Mouse (Mus musculus) spleen, adult 2 months (tissue): ENCODE results near the gene Noxo1.

ENCODE experiments used
- CTCF ChIP-seq: fragments of 200-500 bp; IDR thresholded peaks from 2 replicates; pipeline ENCODE4 v1.5.1; 2011; ENCODE audit warnings: mild to moderate bottlenecking, inconsistent platforms; ENCODE audit not compliant: insufficient read depth, insufficient read length, insufficient replicate concordance; ENCODE audit errors: extremely low read depth
- POLR2A ChIP-seq: fragments of 200-500 bp; IDR thresholded peaks from 2 replicates; pipeline ENCODE4 v1.6.1; 2011; ENCODE audit warnings: low read depth, low read length, inconsistent platforms

DNA sequence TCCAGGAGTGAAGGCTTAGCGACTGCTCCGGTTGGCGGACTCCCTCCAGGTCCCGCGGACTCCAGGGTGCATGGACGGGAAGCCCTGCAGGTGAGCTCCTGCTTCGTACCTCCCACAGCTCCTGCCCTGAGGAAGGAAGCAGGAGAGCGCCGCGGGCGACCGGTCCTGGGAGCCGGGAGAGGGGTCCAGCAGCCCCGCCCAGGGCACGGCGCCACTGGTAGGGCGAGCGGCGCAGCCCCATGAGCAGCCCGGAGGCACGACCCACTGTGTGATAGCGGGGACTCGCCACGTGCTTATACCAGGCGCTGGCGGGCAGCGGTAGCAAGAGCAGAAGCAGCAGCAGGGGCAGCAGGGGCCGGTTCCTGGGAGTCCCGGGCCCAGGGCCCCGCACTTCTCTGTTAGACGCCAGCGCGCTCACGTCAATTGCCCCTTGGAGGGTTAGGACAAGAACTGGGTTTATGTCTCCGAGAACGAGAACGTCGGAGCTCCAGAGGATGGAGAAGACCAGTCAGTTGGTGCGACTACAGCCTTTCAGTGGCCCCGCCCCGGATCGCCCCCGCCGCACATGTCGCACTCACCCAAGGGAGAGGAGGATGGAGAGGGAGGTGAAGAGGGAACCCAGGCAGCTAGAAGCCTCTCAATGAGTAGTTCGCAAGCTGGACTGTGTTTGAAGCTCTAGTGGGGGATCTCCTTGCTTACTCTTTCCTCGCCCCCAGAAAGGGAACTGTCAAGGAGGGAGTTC lies 37.8 kb upstream of the Noxo1 start, which contains the start of gene Npw:
- TF ChIP-seq CTCF (no peak), POLR2A (no peak)
